Mouse (Mus musculus) A20 (cell line): ENCODE results near the gene Zfp759.
"Not testable (repeated sequence)": the region's sequence is repeated elsewhere in the genome, so short reads cannot be mapped to it uniquely, and the experiment has no call there.

Source experiments
- DNase-seq: peaks from one replicate; pipeline ENCODE4 v3.0.0-alpha.2; 2011; ENCODE audit warnings: low read depth, low spot score

The Zfp759 gene

DNA sequence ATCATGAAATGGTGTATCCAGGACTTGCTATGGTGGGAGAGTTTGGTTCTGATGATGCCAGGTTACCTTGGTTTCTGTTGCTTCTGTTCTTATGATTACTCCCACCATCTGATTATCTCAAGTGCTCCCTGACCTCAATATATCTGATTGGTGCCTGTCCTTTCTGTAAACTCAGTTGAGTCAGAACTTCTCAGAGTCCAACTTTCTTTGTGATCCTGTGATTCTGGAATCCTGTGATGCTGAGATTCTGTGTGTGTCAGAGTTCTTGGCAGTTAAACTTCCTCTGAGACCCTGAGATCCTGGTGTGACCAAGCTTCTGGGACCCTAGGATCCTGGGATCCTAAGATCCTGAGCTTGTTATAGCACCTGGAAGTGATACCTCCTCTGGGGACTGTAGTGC is at the start of gene Zfp759:
Gene Zfp759, plus strand, starts transcription at position 301 of the 400 bp plus-strand sequence.
- DNase-seq = not testable (repeated sequence)

DNA sequence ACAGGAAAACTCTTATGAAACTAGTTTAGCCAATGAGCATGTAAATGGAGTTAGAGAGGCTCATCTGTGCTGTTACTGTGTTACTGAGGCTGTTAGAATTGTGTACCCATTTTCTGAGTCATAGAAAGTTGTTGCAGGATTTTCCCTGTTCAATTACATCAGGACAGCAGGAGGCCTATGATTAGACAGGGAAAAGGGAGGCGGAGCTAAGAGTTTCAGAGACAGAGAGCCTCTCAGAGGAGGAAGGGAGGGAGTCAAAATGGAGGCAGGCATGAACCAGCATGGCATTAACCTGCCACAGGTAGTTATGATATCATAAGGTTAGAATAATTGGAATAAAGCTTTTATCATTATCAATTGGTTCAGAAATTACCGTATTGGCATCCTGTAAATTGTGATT is 48.7 kb upstream of the Zfp759 start:
- no peak for DNase-seq

- DNase-seq = no peak
Measured at GRCm38 (mm10) chr13:67077244-67077643, 44.2 kb upstream of the Zfp759 start.

DNA sequence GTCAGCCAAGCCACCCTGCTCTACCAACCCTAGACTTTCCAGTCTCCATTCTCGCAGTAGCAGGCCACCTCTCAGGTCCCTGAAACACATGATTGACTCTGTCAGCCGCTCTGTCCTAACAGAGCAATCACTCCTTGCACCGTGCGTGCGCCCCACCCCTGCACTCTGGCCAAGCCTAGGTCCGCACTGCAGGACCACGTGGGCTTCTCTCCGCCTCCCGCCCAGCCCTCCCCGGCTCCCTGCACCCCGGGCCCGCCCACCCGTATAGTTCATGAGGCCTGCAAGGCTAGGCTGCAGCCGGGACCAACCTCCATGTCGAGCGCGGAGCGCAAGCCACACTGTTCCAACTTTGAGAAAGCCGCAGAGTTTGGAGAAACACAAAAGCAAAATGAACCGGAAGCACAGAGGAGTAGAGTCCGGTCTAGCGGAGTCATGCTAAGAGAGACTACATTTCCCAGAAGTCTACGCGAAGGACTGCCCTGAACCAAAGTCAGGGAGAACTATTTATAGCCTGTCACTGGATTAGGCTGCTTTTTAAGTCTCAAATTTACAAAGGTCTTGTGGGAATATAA is 40.2 kb upstream of the Zfp759 start:
- no peak for DNase-seq

- no peak for DNase-seq
Measured at GRCm38 (mm10) chr13:67081946-67082345, 39.5 kb upstream of the Zfp759 start.

DNA sequence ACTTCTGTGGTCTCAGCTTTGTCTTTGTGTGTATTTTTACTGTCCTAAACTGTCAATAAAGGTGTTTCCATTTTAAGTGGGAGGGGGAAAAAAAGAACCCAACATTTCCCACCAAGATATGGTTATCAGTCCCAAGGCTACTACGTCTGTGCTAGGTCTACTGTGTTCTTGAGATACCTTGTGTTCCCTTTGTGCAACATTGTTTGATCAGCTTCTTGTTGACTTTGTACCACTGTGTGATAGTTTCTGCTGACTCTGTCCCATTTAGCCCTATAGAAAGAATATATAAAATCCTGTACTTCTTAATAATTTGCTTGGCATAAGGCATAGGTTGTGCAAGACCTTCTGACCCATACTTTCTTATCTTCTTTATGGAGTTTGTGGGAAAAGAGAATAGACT is 31.3 kb upstream of the Zfp759 start:
- DNase-seq = no peak

- DNase-seq = no peak
Measured at GRCm38 (mm10) chr13:67097876-67098275, 23.6 kb upstream of the Zfp759 start, which contains the start of gene Zfp708. Gene Zfp708 (minus strand): TSS chr13:67097976.

GRCm38 (mm10) chr13:67107681-67108080 is 13.8 kb upstream of the Zfp759 start:
- no peak for DNase-seq

GRCm38 (mm10) chr13:67108194-67108820 is 13.2 kb upstream of the Zfp759 start, which contains the start of gene Gm28557:
Gene Gm28557 (minus strand): TSS chr13:67108604.
- peak; percentile 97 for DNase-seq

GRCm38 (mm10) chr13:67108821-67109206 is 12.6 kb upstream of the Zfp759 start:
- no peak for DNase-seq

DNA sequence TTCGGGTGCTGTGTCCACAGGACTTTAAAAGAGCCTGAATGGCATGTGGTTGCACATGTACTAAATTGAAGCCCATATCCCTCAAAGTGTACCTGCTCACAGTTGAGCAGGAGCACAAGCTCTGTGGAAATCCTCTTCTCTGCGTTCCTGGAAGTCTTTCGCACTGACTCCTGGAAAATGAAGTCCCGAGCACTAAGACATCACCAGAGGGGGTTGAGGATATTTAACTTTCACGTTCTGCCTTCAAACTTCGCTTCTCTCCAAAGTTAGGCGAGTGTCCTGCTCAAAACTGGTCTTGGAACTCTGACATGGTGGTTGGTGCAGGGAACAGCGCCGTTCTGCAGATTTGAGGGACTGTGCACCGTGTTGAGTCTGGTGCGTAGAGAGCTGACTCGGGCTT is 9.4 kb upstream of the Zfp759 start:
- no peak for DNase-seq

DNA sequence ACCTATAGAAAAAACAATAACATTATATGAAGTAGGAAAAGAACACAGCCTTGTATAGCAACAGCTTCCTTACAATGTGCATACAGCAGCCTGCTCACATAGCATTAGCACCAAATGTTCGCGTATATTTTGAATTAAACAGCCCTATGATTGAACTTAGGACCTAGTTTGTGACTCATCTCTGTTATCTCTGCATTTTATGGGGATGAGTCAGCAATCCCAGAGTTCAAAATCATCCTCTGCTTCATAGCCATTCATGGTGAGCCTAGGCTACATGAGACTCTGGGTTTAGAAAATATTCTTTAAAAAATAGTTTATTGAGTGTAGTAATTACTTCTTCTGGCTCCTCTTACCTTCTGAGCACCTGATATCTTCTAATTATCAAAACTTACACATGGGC is 8.2 kb upstream of the Zfp759 start:
- DNase-seq = no peak

DNA sequence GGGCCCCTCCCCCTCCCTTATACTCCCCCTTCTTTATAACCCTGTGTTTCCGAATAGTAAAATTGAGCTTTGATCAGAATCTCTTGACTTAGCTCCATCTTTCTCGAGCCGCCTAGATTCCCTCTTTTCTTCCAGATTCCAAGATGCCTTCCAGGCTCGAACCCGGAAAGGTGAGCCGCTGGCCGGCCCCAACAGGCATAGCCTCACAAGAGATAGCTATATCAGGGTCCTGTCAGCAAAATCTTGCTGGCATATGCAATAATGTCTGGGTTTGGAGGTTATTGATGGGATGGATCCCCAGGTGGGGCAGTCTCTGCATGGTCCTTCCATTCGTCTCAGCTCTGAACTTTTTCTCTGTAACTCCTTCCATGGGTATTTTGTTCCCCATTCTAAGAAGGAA is 5.3 kb upstream of the Zfp759 start, which contains the start of gene Rslcan18:
Gene Rslcan18, minus strand, starts transcription at position 101 of the 400 bp plus-strand sequence.
- not testable (repeated sequence) for DNase-seq

GRCm38 (mm10) chr13:67124460-67124859 is 3.0 kb downstream of the Zfp759 start:
- no peak for DNase-seq

DNA sequence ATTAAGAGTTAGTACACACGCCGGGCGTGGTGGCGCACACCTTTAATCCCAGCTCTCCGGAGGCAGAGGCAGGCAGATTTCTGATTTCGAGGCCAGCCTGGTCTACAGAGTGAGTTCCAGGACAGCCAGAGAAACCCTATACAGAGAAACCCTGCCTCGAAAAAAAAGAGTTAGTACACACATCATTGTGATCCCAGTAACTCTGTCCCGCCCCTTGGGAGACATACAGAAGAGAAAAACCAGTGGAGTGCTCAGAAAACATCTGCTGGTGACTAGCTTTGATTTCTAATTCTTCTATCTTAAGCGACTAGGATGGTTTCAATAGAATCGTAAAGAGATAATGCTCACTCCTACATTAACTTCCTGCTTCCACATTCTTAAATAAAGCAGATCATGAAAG is 6.0 kb downstream of the Zfp759 start:
- not testable (repeated sequence) for DNase-seq

- peak; percentile 79 for DNase-seq
Measured at GRCm38 (mm10) chr13:67128038-67128721, 6.7 kb downstream of the Zfp759 start.

DNA sequence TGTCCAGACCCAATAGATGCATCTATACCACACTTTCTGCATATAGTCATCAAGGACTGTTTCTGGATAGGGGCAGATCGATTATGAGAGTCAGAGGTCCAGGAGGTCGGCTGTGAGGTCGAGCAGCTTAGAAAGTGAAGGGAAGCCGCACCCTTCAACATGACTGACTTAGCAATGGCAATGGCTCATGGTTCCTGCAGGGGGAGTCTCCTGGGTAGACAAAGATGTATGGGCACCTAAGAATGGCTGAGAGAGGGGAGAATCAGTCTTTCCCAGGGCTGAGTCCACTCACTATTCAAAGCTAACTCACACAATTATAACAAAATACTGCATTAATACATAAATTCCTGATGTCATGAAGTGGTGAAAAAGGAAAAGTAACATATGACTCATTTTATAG is 44.7 kb downstream of the Zfp759 start:
- not testable (repeated sequence) for DNase-seq

DNA sequence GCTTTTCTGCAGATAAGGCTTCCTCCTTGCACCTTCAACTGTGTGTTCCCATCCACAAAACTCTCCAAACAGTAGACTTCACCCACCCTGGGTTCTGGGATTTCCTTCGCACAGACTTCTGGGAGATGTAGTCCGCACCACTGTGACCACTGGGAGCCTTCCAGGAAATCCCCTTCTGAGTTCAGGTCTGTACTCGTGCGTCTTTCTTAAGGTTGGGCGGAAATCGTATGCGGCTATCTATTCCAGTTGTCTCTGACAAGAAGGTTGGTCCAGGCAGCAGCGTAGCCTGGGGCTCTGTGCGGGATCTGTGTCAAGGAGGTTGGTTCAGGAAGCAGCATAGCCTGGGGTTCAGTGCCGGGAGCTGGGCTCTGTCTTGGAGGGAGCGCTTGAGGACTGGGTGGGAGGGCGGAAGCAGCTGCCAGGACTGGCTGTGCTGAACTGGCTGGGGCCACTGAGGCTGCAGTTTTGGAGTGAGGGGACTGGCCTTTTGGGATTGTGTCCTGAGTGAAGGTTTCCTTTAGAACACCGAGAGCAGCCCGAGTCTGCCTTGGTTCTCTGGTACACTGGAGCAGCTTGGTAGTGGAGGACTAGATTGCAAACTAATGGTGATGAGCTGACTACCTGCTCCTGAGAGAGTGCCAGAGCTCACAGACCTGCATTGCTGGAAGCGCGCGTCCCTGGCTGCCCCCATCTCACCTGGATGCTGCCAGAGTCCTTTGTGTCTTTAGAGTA is 51.7 kb downstream of the Zfp759 start, which contains the start of gene Rsl1:
Gene Rsl1, plus strand, starts transcription at position 192 of the 732 bp plus-strand sequence.
- DNase-seq = peak; percentile 83

DNA sequence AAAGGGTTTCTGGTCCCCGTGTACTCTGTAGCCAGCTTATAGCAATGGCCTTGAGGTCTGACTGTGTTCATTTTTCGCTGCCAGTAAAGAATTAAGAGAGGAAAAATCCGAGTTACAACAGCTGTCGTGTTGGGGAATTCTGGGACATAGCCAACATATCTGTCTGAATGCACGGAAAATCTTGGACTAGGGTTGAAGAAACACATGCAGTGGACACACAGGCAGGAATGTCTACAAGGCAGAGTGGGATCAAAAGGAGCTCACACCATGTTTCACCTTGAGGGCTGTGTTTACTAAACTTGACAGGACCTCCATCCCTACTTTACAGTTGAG is 52.2 kb downstream of the Zfp759 start:
- peak; percentile 11 for DNase-seq
